Mouse (Mus musculus): ENCODE measurements around the gene Arl9. TPM values are rescaled to one million over a fixed set of nuclear protein-coding genes. Genes with fewer than 3 reads are reported as not detected.
A peak's percentile ranks its signal among the peaks of the same experiment; 100 is the strongest.
"Not testable (repeated sequence)": the region's sequence is repeated elsewhere in the genome, so short reads cannot be mapped to it uniquely, and the experiment has no call there.

Arl9 gene
- polyA plus RNA-seq (2015; fragmentation: Nextera tagmentation; extraction: Ambion mirVana), result 0.26 TPM in 1 of 2 replicates, not detected in the other

- no peak for DNase-seq (ENCODE audit: low spot score)
Measured at GRCm38 (mm10) chr5:77004051-77004821, at the start of gene Arl9. Gene Arl9 (plus strand): TSS chr5:77004055.

GRCm38 (mm10) chr5:76954271-76954900, 49.5 kb upstream of the Arl9 start:
- DNase-seq (ENCODE audit: low spot score), result no peak

- no peak for DNase-seq (ENCODE audit: low spot score)
Measured at GRCm38 (mm10) chr5:76955474-76955873, 48.4 kb upstream of the Arl9 start.

- no peak for DNase-seq (ENCODE audit: low spot score)
Measured at GRCm38 (mm10) chr5:76957954-76958353, 45.9 kb upstream of the Arl9 start.

GRCm38 (mm10) chr5:76959587-76959986, 44.3 kb upstream of the Arl9 start:
- DNase-seq (ENCODE audit: low spot score), result no peak

- DNase-seq (ENCODE audit: low spot score), result no peak
Measured at GRCm38 (mm10) chr5:76962545-76962944, 41.3 kb upstream of the Arl9 start.

GRCm38 (mm10) chr5:76964651-76965050, 39.2 kb upstream of the Arl9 start:
- DNase-seq (ENCODE audit: low spot score), result no peak

GRCm38 (mm10) chr5:76969250-76969649, 34.6 kb upstream of the Arl9 start:
- no peak for DNase-seq (ENCODE audit: low spot score)

GRCm38 (mm10) chr5:76971115-76971514, 32.7 kb upstream of the Arl9 start:
- DNase-seq (ENCODE audit: low spot score), result not testable (repeated sequence)

GRCm38 (mm10) chr5:76973488-76973887, 30.4 kb upstream of the Arl9 start:
- no peak for DNase-seq (ENCODE audit: low spot score)

GRCm38 (mm10) chr5:76974207-76974553, 29.7 kb upstream of the Arl9 start:
- no peak for DNase-seq (ENCODE audit: low spot score)

- peak; percentile 89 for DNase-seq (ENCODE audit: low spot score)
Measured at GRCm38 (mm10) chr5:76974554-76975285, 29.1 kb upstream of the Arl9 start, which contains the start of gene Srp72. Gene Srp72 (plus strand): TSS chr5:76974683.

- no peak for DNase-seq (ENCODE audit: low spot score)
Measured at GRCm38 (mm10) chr5:76975736-76976135, 28.1 kb upstream of the Arl9 start.

- DNase-seq (ENCODE audit: low spot score), result no peak
Measured at GRCm38 (mm10) chr5:76984015-76984414, 19.8 kb upstream of the Arl9 start.

- DNase-seq (ENCODE audit: low spot score), result no peak
Measured at GRCm38 (mm10) chr5:76990789-76991188, 13.1 kb upstream of the Arl9 start.

GRCm38 (mm10) chr5:76993174-76993814, 10.6 kb upstream of the Arl9 start:
- no peak for DNase-seq (ENCODE audit: low spot score)

GRCm38 (mm10) chr5:76998416-76998815, 5.4 kb upstream of the Arl9 start:
- DNase-seq (ENCODE audit: low spot score), result no peak

GRCm38 (mm10) chr5:77001192-77001591, 2.7 kb upstream of the Arl9 start:
- DNase-seq (ENCODE audit: low spot score), result no peak

GRCm38 (mm10) chr5:77010352-77010751, 6.5 kb downstream of the Arl9 start:
- no peak for DNase-seq (ENCODE audit: low spot score)

GRCm38 (mm10) chr5:77011082-77011481, 7.2 kb downstream of the Arl9 start:
- DNase-seq (ENCODE audit: low spot score), result no peak

GRCm38 (mm10) chr5:77013171-77013570, 9.3 kb downstream of the Arl9 start:
- DNase-seq (ENCODE audit: low spot score), result no peak
